22 mouse cellular contexts compared by ENCODE assay signal in the genomic region with DNA sequence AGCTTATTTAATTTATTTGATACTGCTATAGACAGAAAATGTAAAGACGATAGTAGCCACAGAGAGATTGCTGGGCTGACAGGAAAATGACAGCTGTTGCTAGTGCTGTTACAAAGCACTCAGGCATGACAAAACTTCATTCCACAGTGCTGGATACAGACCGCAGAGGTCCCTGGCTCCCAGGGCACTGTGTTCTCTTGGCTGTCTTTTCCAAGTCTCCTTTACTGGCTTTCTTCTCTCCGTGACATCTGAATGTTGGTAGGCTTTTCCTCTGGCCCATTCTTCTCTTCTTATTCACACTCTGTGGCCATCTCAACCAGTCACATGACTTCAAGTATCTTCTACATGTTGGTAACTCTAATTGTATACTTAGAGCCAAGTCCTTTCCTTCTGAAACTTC.
DNase-seq lines count a peak whose midpoint lies in the region; ATAC-seq lines count a peak whose summit lies in the region.
"Had no signal": no experiment of that assay in that cellular context is flagged by ENCODE, and none has a peak within 500 bp of the region (broad histone marks: within the 10 kb centered on the region; RNA-seq: fewer than 3 reads in every experiment).

No protein-coding gene starts in this region.

- DNase-seq in heart, adult 9 months (ENCODE audit: low spot score in 2 of 2), result no peak
- peak; percentile 45 for DNase-seq in midbrain, embryonic 11.5 days (ENCODE audit: low spot score, missing footprints)
- peak; percentile 79 for DNase-seq in NIH3T3 (ENCODE audit: low read depth)
- DNase-seq in spleen, adult 12 weeks (ENCODE audit: low spot score), result no peak
- DNase-seq in neural tube, embryonic 10.5 days (ENCODE audit: extremely low spot score, low spot score), result no peak
- DNase-seq: adrenal gland, adult 2 months; cerebellum, postnatal 10 days; gastrocnemius, adult 2 months; layer of hippocampus, postnatal 36 days; lung, postnatal 14 days; thymus, postnatal 25 days had no signal

- peaks cover 17 to 24% of the 10 kb centered on the region in 2 experiments for H3K4me1 ChIP-seq in heart, embryonic 14.5 days (ENCODE audit: control insufficient read depth in 2 of 2, insufficient read depth in 2 of 2, low read length in 2 of 2)
- H3K4me1 ChIP-seq in midbrain, embryonic 11.5 days (ENCODE audit: control insufficient read depth, insufficient read depth, low read length), result peaks cover 3% of the 10 kb centered on the region
- peaks cover 8% of the 10 kb centered on the region; the same call in 1 of the 2 replicates for H3K4me1 ChIP-seq in midbrain, embryonic 15.5 days
- H3K4me1 ChIP-seq: liver, embryonic 15.5 days; megakaryocyte, embryonic 14.5 days had no signal

- no peak overlapping the region for H3K4me2 ChIP-seq in heart, embryonic 14.5 days (ENCODE audit: low read length)
- no peak overlapping the region for H3K4me2 ChIP-seq in midbrain, embryonic 11.5 days
- no peak overlapping the region for H3K4me2 ChIP-seq in midbrain, embryonic 15.5 days
- H3K4me2 ChIP-seq: embryonic facial prominence, embryonic 13.5 days; liver, embryonic 15.5 days had no signal

- no peak overlapping the region for H3K9ac ChIP-seq in heart, embryonic 14.5 days (ENCODE audit: low read length)
- no peak overlapping the region for H3K9ac ChIP-seq in midbrain, embryonic 11.5 days (ENCODE audit: low read length)
- no peak overlapping the region for H3K9ac ChIP-seq in midbrain, embryonic 15.5 days
- H3K9ac ChIP-seq: embryonic facial prominence, embryonic 13.5 days; liver, embryonic 15.5 days had no signal

- no peak for ATAC-seq in heart, embryonic 14.5 days (ENCODE audit: insufficient number of reproducible peaks, insufficient read depth, low FRiP score, low read depth)
- ATAC-seq in midbrain, embryonic 11.5 days (ENCODE audit: low FRiP score), result no peak
- ATAC-seq in midbrain, embryonic 15.5 days (replicated peaks), result no peak
- ATAC-seq: hindbrain, postnatal 0 days; intestine, postnatal 0 days; midbrain, embryonic 16.5 days had no signal

- H3K36me3 ChIP-seq in heart, embryonic 14.5 days (ENCODE audit: control insufficient read depth, insufficient read depth, low read length), result no peaks in the 10 kb centered on the region
- no peaks in the 10 kb centered on the region for H3K36me3 ChIP-seq in midbrain, embryonic 11.5 days (ENCODE audit: control insufficient read depth, insufficient read depth, low read length)
- no peaks in the 10 kb centered on the region for H3K36me3 ChIP-seq in midbrain, embryonic 15.5 days (replicated peaks)
- H3K36me3 ChIP-seq: embryonic facial prominence, embryonic 13.5 days; forebrain, embryonic 10.5 days; hindbrain, embryonic 10.5 days; liver, embryonic 15.5 days had no signal

- H3K27ac ChIP-seq in heart, embryonic 14.5 days (replicated peaks in 1 of 2; ENCODE audit: control insufficient read depth in 1 of 2, insufficient read depth in 1 of 2, low read depth in 2 of 2, low read length in 2 of 2), result peak overlapping the region; percentile 38 to 41; a peak in 2 of 4 replicates
- no peak overlapping the region for H3K27ac ChIP-seq in midbrain, embryonic 11.5 days (ENCODE audit: low read depth, low read length)
- no peak overlapping the region for H3K27ac ChIP-seq in midbrain, embryonic 15.5 days
- H3K27ac ChIP-seq: embryonic facial prominence, embryonic 13.5 days; forebrain, embryonic 10.5 days; gastrocnemius, adult 2 months; hindbrain, embryonic 10.5 days; hindbrain, postnatal 0 days; kidney, postnatal 0 days; liver, embryonic 15.5 days had no signal

- no peaks in the 10 kb centered on the region for H3K9me3 ChIP-seq in heart, embryonic 14.5 days (ENCODE audit: control insufficient read depth, low read length)
- no peaks in the 10 kb centered on the region for H3K9me3 ChIP-seq in midbrain, embryonic 11.5 days (ENCODE audit: control insufficient read depth, low read length)
- H3K9me3 ChIP-seq in midbrain, embryonic 15.5 days, result no peaks in the 10 kb centered on the region
- H3K9me3 ChIP-seq: embryonic facial prominence, embryonic 13.5 days; forebrain, embryonic 10.5 days; hindbrain, embryonic 10.5 days; liver, embryonic 15.5 days; megakaryocyte, embryonic 14.5 days had no signal

- H3K27me3 ChIP-seq in heart, embryonic 14.5 days (ENCODE audit: control insufficient read depth, insufficient read depth, low read length), result no peaks in the 10 kb centered on the region
- H3K27me3 ChIP-seq in midbrain, embryonic 11.5 days (ENCODE audit: control insufficient read depth, insufficient read depth, low read length), result no peaks in the 10 kb centered on the region
- 0 out of 2 replicates have a peak, but pooled peaks cover 3% of the 10 kb centered on the region for H3K27me3 ChIP-seq in midbrain, embryonic 15.5 days (replicated peaks)
- H3K27me3 ChIP-seq: embryonic facial prominence, embryonic 13.5 days; liver, embryonic 15.5 days had no signal

- no peak overlapping the region for H3K4me3 ChIP-seq in heart, embryonic 14.5 days (ENCODE audit: control insufficient read depth in 1 of 2, insufficient read depth in 1 of 2, low read depth in 1 of 2, low read length in 2 of 2)
- H3K4me3 ChIP-seq in midbrain, embryonic 11.5 days (ENCODE audit: low read depth, low read length), result no peak overlapping the region
- no peak overlapping the region for H3K4me3 ChIP-seq in midbrain, embryonic 15.5 days
- H3K4me3 ChIP-seq: embryonic facial prominence, embryonic 13.5 days; forebrain, embryonic 10.5 days; gastrocnemius, adult 2 months; hindbrain, embryonic 10.5 days; liver, embryonic 15.5 days; megakaryocyte, embryonic 14.5 days had no signal

- 15% methylated on average over 3 of the region's 3 CpGs for WGBS in heart, embryonic 14.5 days
- WGBS in midbrain, embryonic 11.5 days, result 62% methylated on average over 3 of the region's 3 CpGs
- 51% methylated on average over 3 of the region's 3 CpGs for WGBS in midbrain, embryonic 15.5 days

Comparison
In these comparisons a context has a peak if more than half of its experiments do, and no peak if none do; other contexts are left out.
1. H3K27ac ChIP-seq: peak in heart, embryonic 14.5 days (2 of 2); none in midbrain, embryonic 11.5 days (single experiment) and midbrain, embryonic 15.5 days (single experiment).
2. DNase-seq: peak in midbrain, embryonic 11.5 days (single experiment) and NIH3T3 (single experiment); none in heart, adult 9 months (0 of 2), spleen, adult 12 weeks (single experiment) and neural tube, embryonic 10.5 days (single experiment).